Mouse (Mus musculus) lung, postnatal 36 days (tissue): ENCODE results near the gene Ros1.

Experiments
- DNase-seq: peaks from one replicate; pipeline ENCODE4 v3.0.0; 2022; ENCODE audit warnings: mixed read lengths

Gene Ros1

DNA sequence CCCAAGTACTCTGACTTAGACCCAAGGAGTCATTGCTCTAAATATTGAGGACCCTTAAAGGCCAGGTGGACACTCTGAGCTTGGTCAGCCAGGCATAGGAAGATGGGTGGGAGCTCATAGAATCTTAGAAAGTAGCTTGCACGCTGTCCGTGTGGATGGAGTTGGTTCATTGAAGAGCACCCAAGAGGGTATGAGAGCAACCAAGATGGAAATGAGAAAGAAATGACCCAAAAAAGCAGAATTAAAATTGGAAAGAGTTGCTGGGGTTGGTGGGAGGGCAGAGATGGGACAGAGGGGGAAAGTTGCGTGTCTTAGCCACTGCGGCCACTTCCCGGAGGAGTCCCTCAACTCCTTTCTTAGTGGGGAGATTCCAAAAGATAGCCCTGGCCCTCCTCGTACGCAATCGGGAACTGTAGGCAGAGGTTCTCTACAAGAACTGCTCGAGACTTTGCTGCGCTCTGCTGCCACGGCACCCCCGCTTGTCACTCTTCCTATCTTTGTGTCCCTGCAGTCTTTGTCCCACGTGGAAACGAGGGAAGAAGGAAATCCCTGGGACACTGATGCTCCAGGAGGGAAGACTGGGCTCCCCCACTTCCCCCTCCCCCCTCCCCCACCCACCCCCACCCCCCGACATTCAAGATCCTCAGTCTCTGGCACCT lies 173.2 kb downstream of the Ros1 start:
- no peak for DNase-seq

DNA sequence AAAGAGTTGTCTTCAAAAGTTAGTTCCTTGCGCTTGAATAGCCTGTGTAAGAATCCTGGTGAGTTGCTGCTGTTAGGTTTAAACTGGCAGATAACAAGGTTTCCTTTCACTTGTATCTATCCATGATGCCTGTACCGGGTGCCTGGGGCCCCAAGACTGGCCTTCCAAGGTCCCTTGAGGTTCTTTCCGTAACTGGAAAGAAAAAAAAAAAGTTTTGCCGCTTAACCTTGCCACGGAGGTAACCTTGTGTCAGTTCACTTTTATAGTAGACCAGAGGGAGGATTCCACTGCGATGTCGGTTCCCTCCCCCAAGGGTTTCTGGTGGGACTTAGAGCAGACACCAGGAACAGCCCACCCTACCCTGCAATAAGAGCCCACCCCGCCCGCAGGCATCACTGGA lies 173.8 kb downstream of the Ros1 start:
- no peak for DNase-seq

DNA sequence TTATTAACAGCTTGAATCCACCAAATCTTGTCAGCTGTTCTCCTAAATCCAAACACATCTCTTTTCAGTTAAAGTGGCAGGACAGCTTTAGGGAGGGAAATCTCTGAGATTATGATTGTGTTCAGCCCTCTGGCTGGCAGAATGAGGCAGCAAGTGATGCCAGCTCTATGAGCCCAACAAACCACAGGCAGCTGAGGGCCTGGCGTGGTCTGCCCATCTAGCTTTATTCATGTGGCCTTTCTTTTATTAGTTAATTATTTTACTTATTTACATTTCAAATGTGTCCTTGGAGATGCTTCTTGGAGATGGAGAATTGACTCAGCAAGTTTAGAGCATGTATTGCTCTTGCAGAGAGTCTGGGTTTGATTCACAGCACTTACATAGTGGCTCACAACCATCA lies 176.6 kb downstream of the Ros1 start:
- no peak for DNase-seq
